In the genomic region with DNA sequence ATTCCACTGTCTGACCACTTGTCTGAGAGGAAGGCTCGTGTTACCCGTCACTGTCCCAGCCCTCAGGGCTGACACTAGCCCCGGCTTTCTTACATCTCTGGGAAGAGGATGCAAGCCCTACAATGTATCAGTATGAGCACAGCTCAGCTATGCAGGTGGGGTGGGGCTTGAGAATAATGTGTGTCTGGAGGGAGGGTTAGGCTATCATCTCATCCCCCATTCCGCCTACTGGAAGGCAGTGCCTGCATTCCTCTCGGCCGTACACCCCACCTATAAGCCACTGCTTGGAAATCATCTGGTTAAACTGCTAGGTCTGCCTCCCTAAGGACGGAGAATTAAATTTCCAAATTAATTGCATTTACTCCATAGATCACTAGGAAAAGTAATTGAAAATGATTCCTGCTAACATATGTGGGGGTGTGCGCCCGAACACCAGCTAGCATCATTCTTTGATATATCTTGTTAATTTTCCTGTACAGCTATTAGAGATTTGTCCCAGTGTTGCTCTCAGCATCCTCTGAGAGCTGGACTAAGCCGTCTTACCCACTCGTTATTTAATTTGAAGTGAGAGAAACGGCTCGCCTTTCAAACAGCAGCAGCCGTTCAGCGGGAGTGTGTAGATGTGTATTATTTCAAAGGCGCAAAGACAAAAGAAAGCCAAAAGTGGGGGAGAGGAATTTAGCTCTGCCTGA, we compare ENCODE assay signal across 18 mouse cellular contexts.
DNase-seq lines count a peak whose midpoint lies in the region; ATAC-seq and TF ChIP-seq lines count a peak whose summit lies in the region.
"Had no signal": no experiment of that assay in that cellular context is flagged by ENCODE, and none has a peak within 500 bp of the region (broad histone marks: within the 10 kb centered on the region; RNA-seq: fewer than 3 reads in every experiment).

No protein-coding gene starts in this region.

- H3K36me3 ChIP-seq in liver, adult 2 months (ENCODE audit: control insufficient read depth, insufficient read depth, low read length), result peaks cover 3% of the 10 kb centered on the region; the same call in 1 of the 2 replicates
- H3K36me3 ChIP-seq in forebrain, embryonic 10.5 days (replicated peaks), result peaks cover 4% of the 10 kb centered on the region
- peaks cover 11% of the 10 kb centered on the region; the same call in 1 of the 2 replicates for H3K36me3 ChIP-seq in hindbrain, embryonic 12.5 days
- H3K36me3 ChIP-seq in neural tube, embryonic 14.5 days (ENCODE audit: control insufficient read depth, insufficient read depth, low read length), result no peaks in the 10 kb centered on the region; the same call in none of the 2 replicates

- H3K4me2 ChIP-seq in hindbrain, embryonic 12.5 days (replicated peaks), result no peak overlapping the region
- no peak overlapping the region for H3K4me2 ChIP-seq in neural tube, embryonic 14.5 days (ENCODE audit: low read depth, low read length)
- H3K4me2 ChIP-seq: heart, embryonic 13.5 days; liver, embryonic 15.5 days had no signal

- TF ChIP-seq POLR2A in liver, adult 2 months (IDR thresholded peaks at IDR 0.05; ENCODE audit: extremely low read depth, insufficient read depth, low read length), result no peak
- no peak for TF ChIP-seq POLR2A in lung, adult 2 months (IDR thresholded peaks at IDR 0.05; ENCODE audit: borderline replicate concordance, extremely low read depth, low read depth, low read length)

- no peak for TF ChIP-seq CTCF in liver, adult 2 months (IDR thresholded peaks at IDR 0.05; ENCODE audit: low read depth, low read length)
- TF ChIP-seq CTCF in lung, adult 2 months (IDR thresholded peaks at IDR 0.05; ENCODE audit: insufficient read depth, low read length), result no peak

- no peaks in the 10 kb centered on the region for H3K27me3 ChIP-seq in liver, adult 2 months (ENCODE audit: control insufficient read depth, insufficient read depth, low read length)
- no peaks in the 10 kb centered on the region for H3K27me3 ChIP-seq in forebrain, embryonic 10.5 days (ENCODE audit: poor library complexity, severe bottlenecking)
- no peaks in the 10 kb centered on the region for H3K27me3 ChIP-seq in hindbrain, embryonic 12.5 days
- H3K27me3 ChIP-seq in neural tube, embryonic 14.5 days (ENCODE audit: control insufficient read depth, insufficient read depth, low read length), result no peaks in the 10 kb centered on the region
- H3K27me3 ChIP-seq: CH12.LX; heart, embryonic 13.5 days; liver, embryonic 15.5 days had no signal

- WGBS in liver, adult 2 months, result 92% methylated on average over 16 of the region's 16 CpGs
- 58% methylated on average over 16 of the region's 16 CpGs for WGBS in forebrain, embryonic 10.5 days
- 64% methylated on average over 16 of the region's 16 CpGs for WGBS in hindbrain, embryonic 12.5 days
- WGBS in neural tube, embryonic 14.5 days, result 38% methylated on average over 16 of the region's 16 CpGs
- 78% methylated on average over 16 of the region's 16 CpGs for WGBS in lung, adult 2 months

- peaks cover 14% of the 10 kb centered on the region for H3K4me1 ChIP-seq in liver, adult 2 months (ENCODE audit: control insufficient read depth, insufficient read depth, low read length)
- H3K4me1 ChIP-seq in forebrain, embryonic 10.5 days, result peaks cover 17% of the 10 kb centered on the region
- peaks cover 7% of the 10 kb centered on the region for H3K4me1 ChIP-seq in hindbrain, embryonic 12.5 days
- H3K4me1 ChIP-seq in neural tube, embryonic 14.5 days (ENCODE audit: control insufficient read depth, insufficient read depth, low read length), result peaks cover 9% of the 10 kb centered on the region; the same call in 1 of the 2 replicates
- H3K4me1 ChIP-seq in lung, adult 2 months (ENCODE audit: control insufficient read depth, insufficient read depth, low read length), result no peaks in the 10 kb centered on the region
- H3K4me1 ChIP-seq: liver, embryonic 15.5 days had no signal

- peak; percentile 41 for ATAC-seq in hindbrain, embryonic 12.5 days (ENCODE audit: low FRiP score)
- ATAC-seq in neural tube, embryonic 14.5 days (ENCODE audit: low read depth), result peak; percentile 70
- ATAC-seq: inflammation-experienced regulatory T-cells, adult 6 months had no signal

- no peaks in the 10 kb centered on the region for H3K9me3 ChIP-seq in forebrain, embryonic 10.5 days
- no peaks in the 10 kb centered on the region for H3K9me3 ChIP-seq in hindbrain, embryonic 12.5 days (replicated peaks)
- H3K9me3 ChIP-seq in neural tube, embryonic 14.5 days (ENCODE audit: control insufficient read depth, low read length), result no peaks in the 10 kb centered on the region
- H3K9me3 ChIP-seq: heart, embryonic 13.5 days; liver, embryonic 15.5 days had no signal

- 0 out of 2 replicates have a peak overlapping the region, but pooled peaks have one; percentile 41 for H3K27ac ChIP-seq in liver, adult 2 months (replicated peaks; ENCODE audit: insufficient read depth, low read depth, low read length)
- H3K27ac ChIP-seq in forebrain, embryonic 10.5 days, result peak overlapping the region; percentile 32; the same call in 1 of the 2 replicates
- H3K27ac ChIP-seq in hindbrain, embryonic 12.5 days, result no peak overlapping the region
- 0 out of 2 replicates have a peak overlapping the region, but pooled peaks have one; percentile 23 for H3K27ac ChIP-seq in neural tube, embryonic 14.5 days (ENCODE audit: low read depth, low read length)
- H3K27ac ChIP-seq: heart, embryonic 13.5 days; liver, embryonic 15.5 days had no signal

- DNase-seq in liver, adult 2 months (ENCODE audit: extremely low read depth, low read depth, low spot score), result no peak
- DNase-seq in liver, result no peak
- DNase-seq in forebrain, embryonic 10.5 days (ENCODE audit: extremely low spot score, low spot score), result no peak
- no peak for DNase-seq in cerebellum, adult 9-10 months
- no peak for DNase-seq in lung, adult 2 months
- DNase-seq: adrenal gland, adult 2 months; cerebellum, postnatal 25 days; gastrocnemius, postnatal 10 days; kidney, postnatal 36 days; lung, postnatal 36 days; thymus, adult 18-20 months had no signal

- no peaks in the 10 kb centered on the region for H3K79me2 ChIP-seq in liver, adult 2 months (ENCODE audit: control insufficient read depth, insufficient read depth, low read length)

- H3K4me3 ChIP-seq in liver, adult 2 months (ENCODE audit: insufficient read depth, low read depth, low read length), result no peak overlapping the region
- H3K4me3 ChIP-seq in forebrain, embryonic 10.5 days, result no peak overlapping the region
- no peak overlapping the region for H3K4me3 ChIP-seq in hindbrain, embryonic 12.5 days
- H3K4me3 ChIP-seq in neural tube, embryonic 14.5 days (ENCODE audit: low read depth, low read length), result no peak overlapping the region
- no peak overlapping the region for H3K4me3 ChIP-seq in lung, adult 2 months (replicated peaks; ENCODE audit: extremely low read depth, low read depth, low read length)
- H3K4me3 ChIP-seq: erythroblast, embryonic 14.5 days; heart, embryonic 13.5 days; liver, embryonic 15.5 days had no signal

- H3K9ac ChIP-seq in liver, adult 2 months (ENCODE audit: low read depth, low read length), result no peak overlapping the region
- no peak overlapping the region for H3K9ac ChIP-seq in hindbrain, embryonic 12.5 days
- no peak overlapping the region for H3K9ac ChIP-seq in neural tube, embryonic 14.5 days (replicated peaks; ENCODE audit: low read depth, low read length)
- H3K9ac ChIP-seq: heart, embryonic 13.5 days; liver, embryonic 15.5 days had no signal
